Mouse (Mus musculus) testis, adult 2 months (tissue): ENCODE data around the gene Col5a1.

Source experiments
- CTCF ChIP-seq: fragments of 200-500 bp; IDR thresholded peaks from 2 replicates; pipeline ENCODE4 v1.5.1; 2012; ENCODE audit warnings: low read depth, mild to moderate bottlenecking, inconsistent platforms, low read length, moderate library complexity; ENCODE audit not compliant: control insufficient read depth, insufficient read depth, insufficient replicate concordance
- POLR2A ChIP-seq: fragments of 200-500 bp; IDR thresholded peaks from 2 replicates; pipeline ENCODE4 v1.6.1; 2012; ENCODE audit warnings: low read depth, mild to moderate bottlenecking, inconsistent platforms, low read length, moderate library complexity; ENCODE audit not compliant: control insufficient read depth

- TF ChIP-seq POLR2A (no peak), CTCF (no peak)
Observed at GRCm38 (mm10) chr2:27886148-27886551, at the start of gene Col5a1.
